Mouse (Mus musculus): ENCODE results near the gene Zfp212. TPM values are rescaled to one million over a fixed set of nuclear protein-coding genes. Genes with fewer than 3 reads are reported as not detected.

Zfp212 gene
- polyA plus RNA-seq, 1 experiment from 2014 or later = 16.5 TPM

DNA sequence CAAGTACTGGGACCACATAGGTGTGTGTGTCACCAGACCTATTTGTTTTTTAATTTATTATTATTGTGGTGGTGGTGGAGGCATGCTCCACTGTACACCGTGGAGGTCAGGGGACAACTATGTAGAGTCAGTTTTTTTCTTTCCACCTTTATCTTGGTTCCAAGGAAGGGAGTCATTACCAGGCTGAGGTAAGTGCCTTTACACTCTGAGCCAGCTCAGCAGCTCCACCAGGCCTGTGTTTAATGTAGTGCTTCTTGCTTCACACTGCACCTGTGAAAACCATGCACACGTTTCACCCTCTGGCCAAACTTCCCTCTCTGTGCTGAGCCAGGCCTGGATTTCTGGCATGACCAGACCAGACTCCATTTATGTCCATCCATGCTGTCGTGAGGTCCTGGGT lies 7.3 kb upstream of the Zfp212 start:
- Histone ChIP-seq H3K9me3 (ENCODE audit: control insufficient read depth, low read length) (no peaks in the 10 kb centered on the region), H3K4me2 (ENCODE audit: low read depth, severe bottlenecking) (no peak overlapping the region), H3K9ac (ENCODE audit: low read length) (no peak overlapping the region), H3K36me3 (ENCODE audit: control insufficient read depth, insufficient read depth, low read length) (no peaks in the 10 kb centered on the region), H3K27me3 (ENCODE audit: control insufficient read depth, insufficient read depth, low read length) (no peaks in the 10 kb centered on the region), H3K4me1 (ENCODE audit: control insufficient read depth, insufficient read depth, low read length) (no peaks in the 10 kb centered on the region), H3K27ac (replicated peaks; ENCODE audit: low read depth, low read length) (no peak overlapping the region), H3K4me3 (ENCODE audit: low read depth, low read length) (no peak overlapping the region)
- ATAC-seq (ENCODE audit: insufficient number of reproducible peaks, low FRiP score, low TSS enrichment, low read depth) (no peak), DNase-seq (ENCODE audit: low spot score) (no peak)
- WGBS = 59% methylated on average over 3 of the region's 3 CpGs

DNA sequence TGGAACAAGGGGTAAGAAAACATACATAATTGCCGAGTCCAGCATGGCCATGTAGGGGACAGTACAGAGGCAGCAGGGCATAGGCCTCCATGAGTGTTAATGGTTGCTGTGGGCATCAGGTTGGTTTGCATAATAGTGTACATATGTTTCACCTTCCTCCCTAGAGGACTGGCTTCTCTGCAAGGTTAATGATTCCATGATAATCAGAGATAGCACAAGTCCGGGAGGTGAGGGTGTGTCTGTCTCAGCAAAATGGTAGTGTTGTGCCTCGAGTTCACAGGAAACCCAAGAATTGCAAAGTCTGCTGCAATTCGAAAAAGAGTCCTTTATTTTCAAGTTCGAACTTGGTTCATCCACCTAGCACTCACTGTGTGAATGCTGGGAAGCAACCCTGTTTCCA lies 3.2 kb upstream of the Zfp212 start:
- Histone ChIP-seq H3K36me3 (ENCODE audit: control insufficient read depth, insufficient read depth, low read length) (no peaks in the 10 kb centered on the region), H3K9me3 (ENCODE audit: control insufficient read depth, low read length) (no peaks in the 10 kb centered on the region), H3K4me3 (ENCODE audit: low read depth, low read length) (no peak overlapping the region), H3K9ac (ENCODE audit: low read length) (no peak overlapping the region), H3K27me3 (ENCODE audit: control insufficient read depth, insufficient read depth, low read length) (no peaks in the 10 kb centered on the region), H3K4me2 (ENCODE audit: low read depth, severe bottlenecking) (no peak overlapping the region), H3K4me1 (ENCODE audit: control insufficient read depth, insufficient read depth, low read length) (peaks cover 8% of the 10 kb centered on the region), H3K27ac (replicated peaks; ENCODE audit: low read depth, low read length) (no peak overlapping the region)
- DNase-seq (ENCODE audit: low spot score) (no peak), ATAC-seq (ENCODE audit: insufficient number of reproducible peaks, low FRiP score, low TSS enrichment, low read depth) (no peak)
- WGBS = 76% methylated on average over 5 of the region's 5 CpGs

DNA sequence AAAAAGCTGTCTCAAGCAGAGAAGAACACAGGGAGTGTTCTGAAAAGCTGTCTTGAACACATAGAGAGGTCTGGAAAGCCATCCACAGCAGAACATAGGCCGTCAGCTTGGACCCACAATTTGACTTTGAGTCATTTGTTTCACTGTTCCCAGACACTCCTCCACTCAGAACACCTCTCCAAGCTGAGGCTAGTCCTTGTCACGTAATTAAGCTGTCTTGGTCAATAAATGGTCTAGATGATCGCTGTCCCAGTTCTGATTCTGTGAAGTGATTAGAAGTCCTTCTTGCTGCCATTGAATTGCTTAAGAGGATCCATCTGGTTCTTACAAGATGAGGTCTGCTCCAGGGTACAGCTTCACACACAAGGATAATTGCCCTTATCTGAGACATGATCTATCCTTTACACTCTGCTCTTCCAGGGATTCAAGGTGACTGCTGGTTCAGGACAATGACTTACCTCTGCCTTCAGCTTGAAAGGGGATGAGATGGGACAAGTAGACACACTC lies 1.5 kb upstream of the Zfp212 start:
- Histone ChIP-seq H3K4me3 (ENCODE audit: low read depth, low read length) (no peak overlapping the region), H3K4me1 (ENCODE audit: control insufficient read depth, insufficient read depth, low read length) (peaks cover 8% of the 10 kb centered on the region), H3K27me3 (ENCODE audit: control insufficient read depth, insufficient read depth, low read length) (no peaks in the 10 kb centered on the region), H3K36me3 (ENCODE audit: control insufficient read depth, insufficient read depth, low read length) (no peaks in the 10 kb centered on the region), H3K9me3 (ENCODE audit: control insufficient read depth, low read length) (no peaks in the 10 kb centered on the region), H3K27ac (replicated peaks; ENCODE audit: low read depth, low read length) (no peak overlapping the region), H3K9ac (ENCODE audit: low read length) (no peak overlapping the region), H3K4me2 (ENCODE audit: low read depth, severe bottlenecking) (no peak overlapping the region)
- ATAC-seq (ENCODE audit: insufficient number of reproducible peaks, low FRiP score, low TSS enrichment, low read depth) (no peak), DNase-seq (ENCODE audit: low spot score) (no peak)
- WGBS = 66% methylated on average over 3 of the region's 3 CpGs

DNA sequence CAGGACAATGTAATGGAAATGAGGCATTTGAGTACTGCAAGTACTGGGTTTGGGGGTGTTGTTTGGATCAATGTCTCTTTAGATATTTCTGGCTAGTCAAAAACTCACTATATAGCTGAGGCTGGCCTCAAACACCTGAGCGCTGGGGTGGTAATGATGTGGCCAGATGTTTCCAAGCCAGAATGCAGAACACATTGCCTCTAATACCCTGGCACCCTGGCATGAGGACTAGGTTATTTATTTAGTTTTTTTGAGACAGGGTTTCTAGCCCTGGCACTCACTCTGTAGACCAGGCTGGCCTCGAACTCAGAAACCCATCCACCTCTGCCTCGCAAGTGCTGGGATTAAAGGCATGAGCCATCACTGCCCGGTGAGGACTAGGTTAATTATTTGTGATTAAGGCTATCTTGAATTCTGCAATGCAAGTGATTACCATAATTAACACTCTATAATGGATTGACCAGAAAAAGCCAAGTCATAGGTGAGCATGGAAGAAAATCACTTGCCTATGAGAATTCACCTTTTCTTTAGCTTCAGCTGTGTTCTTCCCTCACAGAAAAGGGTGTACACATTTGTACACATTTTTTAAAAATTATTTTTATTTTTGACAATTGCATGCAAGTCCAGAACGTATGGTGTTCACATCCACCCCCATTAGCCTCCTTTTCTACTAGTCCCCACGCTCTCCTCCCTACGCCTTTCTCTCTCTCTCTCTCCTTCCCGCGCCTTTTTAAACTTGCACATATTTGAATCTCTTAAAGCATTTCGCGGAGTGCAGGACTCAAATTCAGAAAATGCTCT lies 430 bp upstream of the Zfp212 start:
- Histone ChIP-seq H3K4me2 (ENCODE audit: low read depth, severe bottlenecking) (peak overlapping the region; percentile 40), H3K27ac (replicated peaks; ENCODE audit: low read depth, low read length) (no peak overlapping the region), H3K36me3 (ENCODE audit: control insufficient read depth, insufficient read depth, low read length) (no peaks in the 10 kb centered on the region), H3K9ac (ENCODE audit: low read length) (peak overlapping the region; percentile 88), H3K27me3 (ENCODE audit: control insufficient read depth, insufficient read depth, low read length) (no peaks in the 10 kb centered on the region), H3K4me1 (ENCODE audit: control insufficient read depth, insufficient read depth, low read length) (peaks cover 8% of the 10 kb centered on the region), H3K9me3 (ENCODE audit: control insufficient read depth, low read length) (no peaks in the 10 kb centered on the region), H3K4me3 (ENCODE audit: low read depth, low read length) (peak overlapping the region; percentile 86)
- 28% methylated on average over 11 of the region's 11 CpGs for WGBS
- DNase-seq (ENCODE audit: low spot score) (no peak), ATAC-seq (ENCODE audit: insufficient number of reproducible peaks, low FRiP score, low TSS enrichment, low read depth) (no peak)

DNA sequence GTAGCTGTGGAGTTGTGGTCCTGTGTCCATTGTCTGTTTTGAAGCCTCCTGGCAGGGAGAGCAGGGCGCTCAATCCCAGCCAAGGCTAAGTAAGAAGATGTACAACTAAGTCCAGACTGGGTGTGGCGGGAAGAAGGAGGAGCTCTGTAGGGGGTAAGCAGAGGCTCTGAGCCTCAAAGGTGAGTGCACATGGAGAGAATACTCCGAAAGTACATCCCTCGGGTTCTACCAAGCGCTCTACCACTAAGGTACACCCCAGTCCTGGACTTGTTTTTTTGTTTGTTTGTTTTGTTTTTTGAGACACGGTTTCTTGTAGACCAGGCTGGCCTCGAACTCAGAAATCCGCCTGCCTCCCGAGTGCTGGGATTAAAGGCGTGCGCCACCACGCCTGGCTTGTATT lies 22.2 kb downstream of the Zfp212 start:
- Histone ChIP-seq H3K27me3 (ENCODE audit: control insufficient read depth, insufficient read depth, low read length) (no peaks in the 10 kb centered on the region), H3K4me2 (ENCODE audit: low read depth, severe bottlenecking) (peak overlapping the region; percentile 78), H3K4me3 (ENCODE audit: low read depth, low read length) (peak overlapping the region; percentile 41; the same call in 1 of the 2 replicates), H3K9me3 (ENCODE audit: control insufficient read depth, low read length) (no peaks in the 10 kb centered on the region), H3K9ac (ENCODE audit: low read length) (no peak overlapping the region; the same call in 1 of the 2 replicates), H3K4me1 (ENCODE audit: control insufficient read depth, insufficient read depth, low read length) (peaks cover 2% of the 10 kb centered on the region; the same call in 1 of the 2 replicates), H3K27ac (replicated peaks; ENCODE audit: low read depth, low read length) (no peak overlapping the region), H3K36me3 (ENCODE audit: control insufficient read depth, insufficient read depth, low read length) (peaks cover 8% of the 10 kb centered on the region; the same call in 1 of the 2 replicates)
- DNase-seq (ENCODE audit: low spot score) (peak; percentile 33), ATAC-seq (ENCODE audit: insufficient number of reproducible peaks, low FRiP score, low TSS enrichment, low read depth) (no peak)
- 57% methylated on average over 12 of the region's 12 CpGs for WGBS

DNA sequence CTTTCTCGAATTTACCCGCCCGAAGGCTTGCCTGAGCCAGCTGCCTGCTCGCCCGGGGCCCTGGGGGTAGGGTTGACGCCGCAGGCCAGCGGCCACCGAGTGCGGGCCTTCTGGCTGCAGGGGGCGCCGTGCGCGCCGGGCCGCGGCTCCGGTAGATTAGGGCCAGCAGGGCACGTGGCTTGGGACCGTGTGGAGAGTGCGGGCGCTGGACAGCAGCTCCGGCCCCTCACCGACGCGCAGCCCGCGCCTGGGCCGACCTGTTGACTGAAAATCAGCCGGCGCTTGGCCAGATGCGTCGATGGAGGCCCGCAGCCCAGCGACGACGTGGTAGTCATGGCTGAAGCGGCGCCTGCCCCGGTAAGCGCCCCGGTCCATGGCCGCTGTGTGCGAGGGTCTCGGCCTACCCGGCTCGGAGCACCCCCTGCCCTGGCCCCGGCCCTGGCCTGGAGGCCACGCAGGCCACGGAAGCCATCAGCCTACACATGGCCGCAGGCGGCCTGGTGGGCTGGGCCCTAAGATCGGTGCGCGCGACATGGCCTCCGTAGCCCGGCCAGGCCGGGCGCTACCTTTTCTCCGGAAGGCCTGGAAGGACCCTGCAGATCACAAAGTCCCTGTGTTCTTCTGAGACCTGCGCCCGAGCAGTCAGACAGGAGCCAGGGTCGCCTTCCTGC lies 22.9 kb downstream of the Zfp212 start:
- H3K27ac ChIP-seq (replicated peaks; ENCODE audit: low read depth, low read length) = peak overlapping the region; percentile 70; the same call in 1 of the 2 replicates
- peak overlapping the region; percentile 78 for H3K4me2 ChIP-seq (ENCODE audit: low read depth, severe bottlenecking)
- WGBS = 12% methylated on average over 62 of the region's 64 CpGs
- no peaks in the 10 kb centered on the region for H3K9me3 ChIP-seq (ENCODE audit: control insufficient read depth, low read length)
- ATAC-seq (ENCODE audit: insufficient number of reproducible peaks, low FRiP score, low TSS enrichment, low read depth) = peak; percentile 82
- DNase-seq (ENCODE audit: low spot score) = peak; percentile 80
- no peaks in the 10 kb centered on the region for H3K27me3 ChIP-seq (ENCODE audit: control insufficient read depth, insufficient read depth, low read length)
- H3K9ac ChIP-seq (ENCODE audit: low read length) = peak overlapping the region; percentile 88
- H3K4me1 ChIP-seq (ENCODE audit: control insufficient read depth, insufficient read depth, low read length) = peaks cover 2% of the 10 kb centered on the region; the same call in 1 of the 2 replicates
- peaks cover 8% of the 10 kb centered on the region; the same call in 1 of the 2 replicates for H3K36me3 ChIP-seq (ENCODE audit: control insufficient read depth, insufficient read depth, low read length)
- peak overlapping the region; percentile 41 for H3K4me3 ChIP-seq (ENCODE audit: low read depth, low read length)

DNA sequence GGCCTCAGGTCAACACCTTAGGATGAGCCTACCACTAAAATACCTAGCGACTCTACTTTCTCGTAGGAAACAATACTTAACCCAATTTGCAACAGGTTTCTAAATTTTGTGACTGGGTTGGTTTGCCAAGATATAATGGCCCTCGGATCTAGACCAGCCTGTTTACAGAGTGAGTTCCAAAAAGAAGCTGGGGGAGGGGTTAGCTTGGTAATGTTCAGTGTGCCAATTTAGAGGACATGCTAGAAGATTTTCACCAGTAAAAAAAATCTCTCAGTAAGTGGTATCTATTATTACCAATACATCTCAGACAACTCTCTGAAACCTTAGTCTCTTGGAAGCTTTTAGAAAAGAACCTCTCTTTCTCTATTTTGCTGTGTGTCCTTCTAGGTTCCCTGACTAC lies 23.4 kb downstream of the Zfp212 start:
- peak overlapping the region; percentile 41 for H3K4me3 ChIP-seq (ENCODE audit: low read depth, low read length)
- H3K9ac ChIP-seq (ENCODE audit: low read length) = peak overlapping the region; percentile 88
- H3K27me3 ChIP-seq (ENCODE audit: control insufficient read depth, insufficient read depth, low read length) = no peaks in the 10 kb centered on the region
- no peaks in the 10 kb centered on the region for H3K9me3 ChIP-seq (ENCODE audit: control insufficient read depth, low read length)
- H3K4me1 ChIP-seq (ENCODE audit: control insufficient read depth, insufficient read depth, low read length) = peaks cover 2% of the 10 kb centered on the region; the same call in 1 of the 2 replicates
- H3K4me2 ChIP-seq (ENCODE audit: low read depth, severe bottlenecking) = peak overlapping the region; percentile 78
- no peak overlapping the region for H3K27ac ChIP-seq (replicated peaks; ENCODE audit: low read depth, low read length)
- no peak for DNase-seq (ENCODE audit: low spot score)
- H3K36me3 ChIP-seq (ENCODE audit: control insufficient read depth, insufficient read depth, low read length) = peaks cover 8% of the 10 kb centered on the region; the same call in 1 of the 2 replicates
- ATAC-seq (ENCODE audit: insufficient number of reproducible peaks, low FRiP score, low TSS enrichment, low read depth) = no peak
- WGBS = 78% methylated on average over 3 of the region's 3 CpGs

DNA sequence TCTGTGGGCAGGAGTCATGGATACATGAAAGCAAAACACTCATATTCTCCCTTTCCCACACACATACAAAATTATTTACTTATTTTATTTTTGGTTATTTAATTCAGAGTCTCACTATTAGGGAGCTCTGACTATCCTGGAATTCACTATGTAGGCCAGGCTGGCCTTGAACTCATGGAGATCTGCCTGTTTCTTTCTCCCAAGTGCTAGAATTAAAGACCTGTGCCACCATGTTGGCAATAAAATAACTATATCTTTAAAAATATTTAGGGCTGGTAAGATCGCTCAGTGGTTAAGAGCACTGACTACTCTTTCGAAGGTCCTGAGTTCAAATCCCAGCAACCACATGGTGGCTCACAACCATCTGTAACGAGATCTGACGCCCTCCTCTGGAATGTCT lies 27.1 kb downstream of the Zfp212 start:
- Histone ChIP-seq H3K36me3 (ENCODE audit: control insufficient read depth, insufficient read depth, low read length) (peaks cover 8% of the 10 kb centered on the region; the same call in 1 of the 2 replicates), H3K27me3 (ENCODE audit: control insufficient read depth, insufficient read depth, low read length) (no peaks in the 10 kb centered on the region), H3K27ac (replicated peaks; ENCODE audit: low read depth, low read length) (no peak overlapping the region), H3K4me3 (ENCODE audit: low read depth, low read length) (no peak overlapping the region), H3K9ac (ENCODE audit: low read length) (no peak overlapping the region), H3K4me1 (ENCODE audit: control insufficient read depth, insufficient read depth, low read length) (peaks cover 2% of the 10 kb centered on the region; the same call in 1 of the 2 replicates), H3K9me3 (ENCODE audit: control insufficient read depth, low read length) (no peaks in the 10 kb centered on the region), H3K4me2 (ENCODE audit: low read depth, severe bottlenecking) (no peak overlapping the region)
- ATAC-seq (ENCODE audit: insufficient number of reproducible peaks, low FRiP score, low TSS enrichment, low read depth) (no peak), DNase-seq (ENCODE audit: low spot score) (no peak)
- 92% methylated on average over 4 of the region's 4 CpGs for WGBS
